Mouse (Mus musculus) heart, embryonic 16.5 days (tissue): ENCODE data around the gene Foxp1. TPM values are rescaled to one million over a fixed set of nuclear protein-coding genes. Genes with fewer than 3 reads are reported as not detected.

Experiments used
- ATAC-seq: fragments of 200-750 bp; cut with Nextera tagmentation; replicated peaks from 2 replicates; pipeline ENCODE4 v1.8.0; 2017; ENCODE audit warnings: moderate number of reproducible peaks; ENCODE audit not compliant: insufficient read depth, low FRiP score; ENCODE audit errors: extremely low read depth
- H3K27ac ChIP-seq: fragments of 300-500 bp; sonication (generic); 2 replicates; pipeline ENCODE4 v1.5.1; 2014; ENCODE audit warnings: mild to moderate bottlenecking, low read length, control low read depth, moderate library complexity
- H3K27me3 ChIP-seq: fragments of 300-500 bp; sonication (generic); 2 replicates; pipeline ENCODE4 v1.6.1; 2014; ENCODE audit warnings: low read length, mixed read lengths; ENCODE audit not compliant: control insufficient read depth, insufficient read depth
- H3K36me3 ChIP-seq: fragments of 300-500 bp; sonication (generic); 2 replicates; pipeline ENCODE4 v1.6.1; 2014; ENCODE audit not compliant: control insufficient read depth, insufficient read depth
- H3K4me1 ChIP-seq: fragments of 300-500 bp; sonication (generic); 2 replicates; pipeline ENCODE4 v1.6.1; 2014; ENCODE audit warnings: low read length, mixed read lengths; ENCODE audit not compliant: control insufficient read depth, insufficient read depth
- H3K4me2 ChIP-seq: fragments of 300-500 bp; sonication (generic); 2 replicates; pipeline ENCODE4 v1.6.1; 2014; ENCODE audit warnings: low read depth, mild to moderate bottlenecking, control low read depth, low read length
- H3K4me3 ChIP-seq: fragments of 300-500 bp; sonication (generic); 2 replicates; pipeline ENCODE4 v1.5.1; 2014; ENCODE audit warnings: mild to moderate bottlenecking, control low read depth, low read length
- H3K9ac ChIP-seq: fragments of 300-500 bp; sonication (generic); 2 replicates; pipeline ENCODE4 v1.6.1; 2014; ENCODE audit warnings: low read length, control low read depth
- H3K9me3 ChIP-seq: fragments of 300-500 bp; sonication (generic); replicated peaks from 2 replicates; pipeline ENCODE4 v1.6.1; 2016; ENCODE audit warnings: low read length; ENCODE audit not compliant: control insufficient read depth
- WGBS: fragments of 180-500 bp; shearing (Covaris S2); extraction: QIAGEN DNeasy Blood & Tissue Kit; methylation state at CpG from one replicate; pipeline ENCODE4 v1.1.7; 2014; 5-methylcytosine and 5-hydroxymethylcytosine counted together
- polyA plus RNA-seq: library from polyadenylated mRNA; unstranded; fragments of >200 nt; fragmentation: Nextera tagmentation; extraction: Ambion mirVana; gene quantifications from 2 replicates; pipeline ENCODE4 v1.2.1, GENCODE M21; 2015

The Foxp1 gene
- polyA plus RNA-seq, 1 experiment from 2014 or later = 59.0 TPM

DNA sequence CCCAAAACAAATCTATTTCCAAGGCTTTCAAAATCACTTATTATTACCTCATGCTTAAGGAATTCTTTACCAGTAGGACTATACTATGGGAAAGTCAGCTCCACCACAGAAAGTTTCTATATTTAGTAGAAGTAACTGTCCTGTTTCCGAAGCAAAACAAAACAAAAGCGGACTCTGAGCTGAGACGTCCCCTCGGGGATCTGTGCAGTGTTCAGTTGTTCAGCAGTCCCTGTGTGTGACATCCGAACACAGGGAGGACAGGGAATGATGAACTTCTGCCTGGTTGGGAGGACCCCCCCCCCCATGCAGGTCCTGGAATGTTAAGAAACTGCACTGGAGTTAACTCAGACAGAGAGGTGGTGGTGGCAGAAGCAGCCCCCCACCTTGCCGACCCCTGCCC, 10.7 kb downstream of the Foxp1 start:
- ATAC-seq = peak; percentile 55; the same call in 1 of the 2 replicates
- Histone ChIP-seq H3K36me3 (no peaks in the 10 kb centered on the region), H3K27ac (peak overlapping the region; percentile 55), H3K4me2 (peak overlapping the region; percentile 50), H3K9ac (peak overlapping the region; percentile 57), H3K27me3 (no peaks in the 10 kb centered on the region), H3K4me1 (peaks cover 15% of the 10 kb centered on the region), H3K9me3 (no peaks in the 10 kb centered on the region), H3K4me3 (0 out of 2 replicates have a peak overlapping the region, but pooled peaks have one; percentile 16)
- WGBS = 18% methylated on average over 6 of the region's 6 CpGs

DNA sequence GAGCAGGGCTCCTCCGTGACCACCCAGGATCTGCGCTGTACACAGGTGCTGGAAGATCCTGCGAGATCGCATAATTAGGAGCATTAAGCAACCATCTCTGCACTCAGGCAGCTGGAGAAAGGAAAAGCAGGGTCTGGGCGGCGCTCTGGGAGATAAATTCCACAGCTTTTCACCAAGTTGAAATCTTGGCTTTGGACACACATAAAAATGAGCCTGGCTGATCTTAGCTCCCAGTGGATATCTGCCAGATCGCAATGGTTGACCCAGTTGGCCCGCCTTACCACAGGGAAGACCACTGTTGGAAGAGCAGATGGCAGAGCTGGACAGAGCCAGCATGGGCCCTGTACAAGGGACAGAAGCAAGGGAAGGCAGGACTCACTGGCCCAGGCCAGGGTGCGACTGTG, 13.3 kb downstream of the Foxp1 start:
- H3K9me3 ChIP-seq = no peaks in the 10 kb centered on the region
- H3K4me2 ChIP-seq = no peak overlapping the region
- H3K27me3 ChIP-seq = no peaks in the 10 kb centered on the region
- H3K27ac ChIP-seq = no peak overlapping the region; the same call in none of the 2 replicates
- H3K4me3 ChIP-seq = no peak overlapping the region
- peaks cover 12% of the 10 kb centered on the region for H3K36me3 ChIP-seq
- ATAC-seq = no peak
- no peak overlapping the region for H3K9ac ChIP-seq
- WGBS = 75% methylated on average over 9 of the region's 9 CpGs
- peaks cover 15% of the 10 kb centered on the region for H3K4me1 ChIP-seq

- H3K27me3 ChIP-seq = no peaks in the 10 kb centered on the region
- H3K27ac ChIP-seq = no peak overlapping the region
- 88% methylated on average over 6 of the region's 6 CpGs for WGBS
- no peak overlapping the region for H3K4me2 ChIP-seq
- no peak overlapping the region for H3K9ac ChIP-seq
- H3K4me3 ChIP-seq = no peak overlapping the region
- H3K9me3 ChIP-seq = no peaks in the 10 kb centered on the region
- ATAC-seq = no peak
- H3K4me1 ChIP-seq = peaks cover 9% of the 10 kb centered on the region
- peaks cover 12% of the 10 kb centered on the region for H3K36me3 ChIP-seq
Measured at GRCm38 (mm10) chr6:99506816-99507215, 15.7 kb downstream of the Foxp1 start.

DNA sequence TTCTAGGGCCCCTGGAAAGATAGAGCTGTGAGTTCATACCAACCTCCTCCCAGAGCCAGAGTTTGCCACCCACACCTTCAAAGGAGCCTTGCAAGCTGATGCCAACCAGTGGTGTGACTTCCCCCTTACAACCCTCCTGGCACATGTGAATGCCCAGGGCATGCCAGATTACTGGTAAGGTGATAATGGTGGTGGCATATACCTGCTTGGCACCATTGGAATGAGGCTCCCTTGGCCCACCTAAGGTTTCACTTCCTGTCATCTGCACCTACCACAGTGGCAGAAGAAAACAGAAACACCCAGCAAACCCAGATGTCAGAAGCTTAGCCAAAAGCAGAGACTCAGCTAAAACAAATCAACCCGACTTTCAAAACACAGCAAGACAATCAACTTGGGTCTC, 18.8 kb downstream of the Foxp1 start:
- 88% methylated on average over 1 of the region's 1 CpGs for WGBS
- Histone ChIP-seq H3K9ac (no peak overlapping the region), H3K4me1 (no peaks in the 10 kb centered on the region), H3K36me3 (peaks cover 12% of the 10 kb centered on the region), H3K9me3 (no peaks in the 10 kb centered on the region), H3K27me3 (no peaks in the 10 kb centered on the region), H3K4me3 (no peak overlapping the region), H3K27ac (no peak overlapping the region), H3K4me2 (no peak overlapping the region)
- ATAC-seq = no peak

DNA sequence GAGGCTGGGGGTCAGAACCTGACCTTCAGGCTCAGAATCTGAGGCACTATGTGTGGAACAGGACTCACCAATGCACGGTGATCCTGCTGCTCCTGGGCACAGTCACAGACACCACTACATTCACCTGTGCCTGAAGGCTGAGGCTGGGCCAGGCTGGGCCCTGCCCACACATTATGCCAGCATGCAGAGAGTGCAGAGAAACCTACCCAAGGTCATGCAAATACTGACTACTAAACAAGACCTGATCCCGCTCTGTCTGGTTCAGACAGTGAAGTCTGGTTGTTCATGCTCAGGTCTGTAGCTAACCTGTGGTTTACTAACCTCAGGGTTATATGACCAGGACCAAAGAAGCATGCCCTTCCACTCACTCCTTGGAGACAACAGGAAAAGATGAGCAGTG, 19.8 kb downstream of the Foxp1 start:
- Histone ChIP-seq H3K27ac (no peak overlapping the region), H3K27me3 (no peaks in the 10 kb centered on the region), H3K36me3 (peaks cover 12% of the 10 kb centered on the region), H3K4me3 (no peak overlapping the region), H3K4me1 (no peaks in the 10 kb centered on the region), H3K4me2 (no peak overlapping the region), H3K9me3 (no peaks in the 10 kb centered on the region), H3K9ac (no peak overlapping the region)
- ATAC-seq = no peak
- WGBS = 76% methylated on average over 2 of the region's 2 CpGs

DNA sequence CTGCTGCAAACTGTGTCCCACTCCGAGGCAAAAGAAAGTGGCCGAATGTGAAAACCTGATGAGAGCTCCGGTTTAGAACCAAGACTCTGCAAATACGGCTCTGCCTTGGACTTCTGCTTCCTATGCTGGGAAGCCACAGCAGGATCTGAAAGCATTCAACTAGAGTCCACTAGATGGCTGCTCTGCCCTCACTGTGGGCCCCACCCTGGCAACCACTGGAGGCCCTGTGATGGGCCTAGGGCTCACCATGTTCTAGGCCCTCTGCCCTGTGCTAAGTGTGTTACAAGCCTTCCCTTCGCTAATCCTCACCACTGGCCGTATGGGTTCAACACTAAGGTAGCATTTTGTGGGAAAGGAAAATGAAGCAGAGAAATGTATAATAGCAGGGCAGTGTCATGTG, 20.2 kb downstream of the Foxp1 start:
- no peak for ATAC-seq

DNA sequence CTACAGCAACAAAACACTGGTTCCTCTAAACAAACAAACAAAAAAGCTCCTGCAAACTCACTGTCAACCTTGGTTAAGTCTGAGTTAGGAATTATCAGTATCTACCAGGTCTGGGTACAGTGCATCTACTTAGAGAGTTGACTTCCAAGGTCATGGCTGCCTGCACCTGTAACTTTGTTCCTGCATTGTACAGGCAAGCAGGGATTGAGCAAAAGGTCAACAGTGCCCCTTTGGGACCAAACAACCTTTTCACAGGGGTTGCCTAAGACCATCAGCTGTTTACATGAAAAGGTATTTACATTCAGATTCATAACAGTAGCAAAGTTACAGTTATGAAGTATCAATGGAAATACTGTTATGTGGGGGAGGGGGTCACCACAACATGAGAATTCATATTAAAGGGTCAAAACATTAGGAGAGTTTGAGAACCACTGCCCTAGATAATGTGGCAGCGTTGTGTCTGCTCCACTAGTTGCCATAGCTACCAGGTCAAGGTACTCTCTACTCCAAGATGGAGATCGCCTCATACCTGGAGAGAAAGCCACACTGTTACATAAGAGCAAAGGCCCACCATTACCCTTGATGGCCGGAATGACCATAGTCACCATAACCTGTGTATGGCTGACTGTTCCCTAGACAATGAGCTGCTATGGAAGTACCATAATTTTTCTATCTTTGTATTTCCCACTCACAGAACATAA, 21.8 kb downstream of the Foxp1 start:
- no peak for ATAC-seq
- Histone ChIP-seq H3K9me3 (no peaks in the 10 kb centered on the region), H3K4me1 (peaks cover 3% of the 10 kb centered on the region; the same call in 1 of the 2 replicates), H3K27me3 (no peaks in the 10 kb centered on the region), H3K4me3 (no peak overlapping the region), H3K36me3 (peaks cover 4% of the 10 kb centered on the region; the same call in 1 of the 2 replicates), H3K4me2 (no peak overlapping the region), H3K27ac (no peak overlapping the region), H3K9ac (no peak overlapping the region)
- 95% methylated on average over 3 of the region's 3 CpGs for WGBS

More for the DNA sequence above, 20.2 kb downstream of the Foxp1 start:
- Histone ChIP-seq H3K4me1 (no peaks in the 10 kb centered on the region; the same call in 1 of the 2 replicates), H3K27me3 (no peaks in the 10 kb centered on the region), H3K27ac (no peak overlapping the region), H3K4me3 (no peak overlapping the region), H3K4me2 (no peak overlapping the region), H3K9me3 (no peaks in the 10 kb centered on the region), H3K9ac (no peak overlapping the region), H3K36me3 (peaks cover 12% of the 10 kb centered on the region)
- WGBS = 82% methylated on average over 6 of the region's 6 CpGs

GRCm38 (mm10) chr6:99498082-99498481, 24.4 kb downstream of the Foxp1 start:
- WGBS = 85% methylated on average over 7 of the region's 7 CpGs
- no peak overlapping the region for H3K4me3 ChIP-seq
- no peak overlapping the region for H3K4me2 ChIP-seq
- H3K36me3 ChIP-seq = no peaks in the 10 kb centered on the region
- no peak for ATAC-seq
- H3K9ac ChIP-seq = no peak overlapping the region
- no peaks in the 10 kb centered on the region for H3K9me3 ChIP-seq
- H3K27ac ChIP-seq = no peak overlapping the region
- peaks cover 4% of the 10 kb centered on the region for H3K4me1 ChIP-seq
- no peaks in the 10 kb centered on the region for H3K27me3 ChIP-seq

DNA sequence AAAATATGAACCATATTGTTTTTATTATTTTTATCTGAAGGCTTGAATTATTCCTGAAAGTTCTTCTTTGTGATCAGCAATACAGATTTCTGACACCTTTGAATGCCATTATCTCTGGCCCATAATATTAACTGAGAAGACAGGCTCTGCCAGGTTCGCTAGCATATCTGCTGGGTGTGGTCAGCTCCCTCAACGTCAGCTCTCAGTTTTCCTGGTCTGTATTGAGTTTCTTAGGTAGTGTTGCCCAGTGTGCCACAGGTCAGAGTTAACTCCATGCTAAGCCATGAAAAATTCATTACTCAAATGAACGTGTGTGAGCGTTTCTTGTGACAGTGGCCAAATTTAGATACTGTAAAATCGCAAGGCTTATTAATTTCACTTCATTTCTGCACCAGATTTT, 26.4 kb downstream of the Foxp1 start:
- H3K4me1 ChIP-seq = peaks cover 11% of the 10 kb centered on the region
- H3K4me2 ChIP-seq = no peak overlapping the region
- no peak overlapping the region for H3K9ac ChIP-seq
- no peak for ATAC-seq
- H3K9me3 ChIP-seq = no peaks in the 10 kb centered on the region
- no peaks in the 10 kb centered on the region for H3K36me3 ChIP-seq
- 58% methylated on average over 5 of the region's 5 CpGs for WGBS
- no peak overlapping the region for H3K27ac ChIP-seq
- no peak overlapping the region for H3K4me3 ChIP-seq
- no peaks in the 10 kb centered on the region for H3K27me3 ChIP-seq
